Mouse (Mus musculus): Measurements from ENCODE around the gene 2610028H24Rik. TPM values are rescaled to one million over a fixed set of nuclear protein-coding genes. Genes with fewer than 3 reads are reported as not detected.

The 2610028H24Rik gene
- total and polyA plus RNA-seq, 2 experiments from 2014 or later: not detected

GRCm38 (mm10) chr10:76496366-76496765 lies 47.5 kb downstream of the 2610028H24Rik start:
- DNase-seq (ENCODE audit: low spot score): no peak
- TF ChIP-seq CTCF (IDR thresholded peaks at IDR 0.05): no peak

DNA sequence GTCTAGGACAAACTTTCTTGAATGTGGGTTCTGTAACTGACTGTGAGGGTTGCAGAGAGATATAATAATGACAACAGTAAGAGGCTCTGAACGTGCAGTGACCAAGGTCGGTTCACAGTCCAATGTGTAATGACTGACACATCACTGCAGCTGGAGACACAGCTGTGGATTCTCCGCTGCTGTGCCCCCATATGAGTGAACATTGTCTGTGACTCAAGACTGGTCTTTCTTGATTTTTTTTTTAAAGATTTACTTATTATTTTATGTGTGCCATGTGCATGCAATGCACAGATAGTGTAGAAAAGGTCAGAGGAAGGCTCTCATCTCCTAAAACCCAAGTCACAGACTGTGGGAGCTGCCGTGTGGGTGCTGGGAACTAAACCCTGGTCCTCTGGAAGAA lies 48.6 kb downstream of the 2610028H24Rik start:
- no peaks in the 10 kb centered on the region for H3K9me3 ChIP-seq (ENCODE audit: low read length)
- H3K27ac ChIP-seq (ENCODE audit: low read depth, low read length): no peak overlapping the region
- H3K9ac ChIP-seq (replicated peaks; ENCODE audit: low read length, poor library complexity, severe bottlenecking): no peak overlapping the region
- no peaks in the 10 kb centered on the region for H3K4me1 ChIP-seq (ENCODE audit: insufficient read depth, low read length)
- H3K4me2 ChIP-seq (ENCODE audit: low read depth, low read length, poor library complexity, severe bottlenecking): no peak overlapping the region
- WGBS: 98% methylated on average over 4 of the region's 4 CpGs
- DNase-seq (ENCODE audit: low spot score) (no peak), ATAC-seq (ENCODE audit: low FRiP score) (no peak)
- no peak overlapping the region for H3K4me3 ChIP-seq (ENCODE audit: low read depth, low read length)
- H3K27me3 ChIP-seq (ENCODE audit: insufficient read depth, low read length): no peaks in the 10 kb centered on the region
- TF ChIP-seq CTCF (IDR thresholded peaks at IDR 0.05): no peak
- H3K36me3 ChIP-seq (ENCODE audit: insufficient read depth, low read length): peaks cover 75% of the 10 kb centered on the region

More at GRCm38 (mm10) chr10:76496366-76496765, 47.5 kb downstream of the 2610028H24Rik start:
- Histone ChIP-seq H3K4me2 (ENCODE audit: low read depth, low read length, poor library complexity, severe bottlenecking) (no peak overlapping the region), H3K27ac (ENCODE audit: low read depth, low read length) (no peak overlapping the region), H3K9me3 (ENCODE audit: low read length) (no peaks in the 10 kb centered on the region), H3K27me3 (ENCODE audit: insufficient read depth, low read length) (no peaks in the 10 kb centered on the region), H3K9ac (replicated peaks; ENCODE audit: low read length, poor library complexity, severe bottlenecking) (no peak overlapping the region), H3K4me1 (ENCODE audit: insufficient read depth, low read length) (no peaks in the 10 kb centered on the region), H3K4me3 (ENCODE audit: low read depth, low read length) (no peak overlapping the region), H3K36me3 (ENCODE audit: insufficient read depth, low read length) (peaks cover 71% of the 10 kb centered on the region)
- no peak for ATAC-seq (ENCODE audit: low FRiP score)
- WGBS: 95% methylated on average over 7 of the region's 7 CpGs

DNA sequence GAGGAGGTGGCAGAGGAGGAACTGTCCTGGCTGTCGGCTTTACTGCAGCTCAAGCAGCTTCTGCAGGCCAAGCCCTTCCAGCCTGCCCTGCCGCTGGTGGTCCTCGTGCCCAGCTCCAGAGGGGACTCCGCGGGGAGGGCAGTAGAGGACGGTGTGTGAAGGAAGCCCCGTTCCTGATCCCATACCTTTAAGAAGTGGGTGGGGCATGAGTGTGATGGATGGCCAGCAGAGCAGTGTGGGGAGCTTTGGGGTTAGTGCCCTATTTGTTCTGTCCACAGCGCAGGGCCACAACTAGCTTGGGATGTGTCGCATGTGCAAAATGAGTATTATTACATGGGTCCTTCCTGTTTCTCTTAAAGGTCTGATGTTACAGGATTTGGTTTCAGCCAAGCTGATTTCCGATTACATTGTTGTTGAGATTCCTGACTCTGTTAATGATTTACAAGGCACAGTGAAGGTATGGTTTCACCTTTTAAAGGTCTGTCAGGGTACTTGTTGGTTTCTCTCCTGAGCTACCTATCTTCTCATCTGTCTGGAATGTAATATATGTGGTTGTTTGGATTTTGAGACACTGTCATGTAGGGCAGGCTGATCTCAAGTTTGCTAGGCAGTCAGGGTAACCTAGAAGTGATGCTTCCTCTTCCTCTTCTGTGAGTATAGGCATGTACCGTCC lies 55.5 kb downstream of the 2610028H24Rik start:
- Histone ChIP-seq H3K4me2 (ENCODE audit: low read depth, low read length, poor library complexity, severe bottlenecking) (no peak overlapping the region), H3K27ac (ENCODE audit: low read depth, low read length) (no peak overlapping the region), H3K27me3 (ENCODE audit: insufficient read depth, low read length) (no peaks in the 10 kb centered on the region), H3K9ac (replicated peaks; ENCODE audit: low read length, poor library complexity, severe bottlenecking) (no peak overlapping the region), H3K9me3 (ENCODE audit: low read length) (no peaks in the 10 kb centered on the region), H3K36me3 (ENCODE audit: insufficient read depth, low read length) (peaks cover 78% of the 10 kb centered on the region), H3K4me1 (ENCODE audit: insufficient read depth, low read length) (no peaks in the 10 kb centered on the region), H3K4me3 (ENCODE audit: low read depth, low read length) (no peak overlapping the region)
- 90% methylated on average over 11 of the region's 11 CpGs for WGBS
- ATAC-seq (ENCODE audit: low FRiP score): no peak
- DNase-seq (ENCODE audit: low spot score): no peak
- no peak for TF ChIP-seq CTCF (IDR thresholded peaks at IDR 0.05)

DNA sequence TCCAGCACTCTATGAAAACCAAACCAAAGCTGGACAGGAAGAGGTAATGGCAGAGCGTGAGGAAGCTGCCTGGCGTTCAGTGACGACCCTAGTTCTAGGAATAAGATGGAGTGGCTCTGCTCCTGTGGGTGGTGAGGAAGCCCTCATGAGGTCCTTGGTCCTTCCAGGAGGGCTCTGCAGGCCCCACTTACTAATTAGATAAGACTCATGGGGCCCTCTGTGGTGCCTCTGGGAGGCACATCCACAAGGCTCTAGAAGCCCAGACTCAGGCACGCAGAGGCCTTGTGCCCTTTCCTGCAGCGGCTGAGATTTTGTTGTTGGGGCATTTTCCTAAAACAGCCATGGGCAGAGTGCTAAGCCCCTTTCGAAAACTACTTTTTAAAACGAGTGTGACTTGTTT lies 57.0 kb downstream of the 2610028H24Rik start:
- no peak overlapping the region for H3K4me2 ChIP-seq (ENCODE audit: low read depth, low read length, poor library complexity, severe bottlenecking)
- H3K36me3 ChIP-seq (ENCODE audit: insufficient read depth, low read length): peaks cover 75% of the 10 kb centered on the region
- H3K27ac ChIP-seq (ENCODE audit: low read depth, low read length): no peak overlapping the region
- no peaks in the 10 kb centered on the region for H3K9me3 ChIP-seq (ENCODE audit: low read length)
- no peaks in the 10 kb centered on the region for H3K4me1 ChIP-seq (ENCODE audit: insufficient read depth, low read length)
- no peak for TF ChIP-seq CTCF (IDR thresholded peaks at IDR 0.05)
- DNase-seq (ENCODE audit: low spot score) (no peak), ATAC-seq (ENCODE audit: low FRiP score) (no peak)
- no peaks in the 10 kb centered on the region for H3K27me3 ChIP-seq (ENCODE audit: insufficient read depth, low read length)
- no peak overlapping the region for H3K4me3 ChIP-seq (ENCODE audit: low read depth, low read length)
- no peak overlapping the region for H3K9ac ChIP-seq (replicated peaks; ENCODE audit: low read length, poor library complexity, severe bottlenecking)
- 96% methylated on average over 7 of the region's 7 CpGs for WGBS

Other genes with a start within 250 kb of the 2610028H24Rik start
- gene Prmt2, start 211.2 kb upstream of the 2610028H24Rik start, total RNA-seq (2014; rRNA removed): 173 and 174 TPM in 2 replicates
- 326 and 342 TPM in 2 replicates for gene Prmt2, start 211.2 kb upstream of the 2610028H24Rik start, polyA plus RNA-seq (2015; fragmentation: Nextera tagmentation; extraction: Ambion mirVana)
- gene S100b, start 195.2 kb upstream of the 2610028H24Rik start, total RNA-seq (2014; rRNA removed): 8.9 and 12.9 TPM in 2 replicates
- 7.7 and 8.8 TPM in 2 replicates for gene S100b, start 195.2 kb upstream of the 2610028H24Rik start, polyA plus RNA-seq (2015; fragmentation: Nextera tagmentation; extraction: Ambion mirVana)
- gene Dip2a, start 103.8 kb upstream of the 2610028H24Rik start, total RNA-seq (2014; rRNA removed): 57.0 and 60.7 TPM in 2 replicates
- gene Dip2a, start 103.8 kb upstream of the 2610028H24Rik start, polyA plus RNA-seq (2015; fragmentation: Nextera tagmentation; extraction: Ambion mirVana): 11.5 and 12.9 TPM in 2 replicates
- not detected in 2 replicates for gene AC141477.1, start 8.6 kb upstream of the 2610028H24Rik start, total RNA-seq (2014; rRNA removed)
- gene AC141477.1, start 8.6 kb upstream of the 2610028H24Rik start, polyA plus RNA-seq (2015; fragmentation: Nextera tagmentation; extraction: Ambion mirVana): not detected in 2 replicates
- 12.8 and 14.5 TPM in 2 replicates for gene Pcnt, start 6.3 kb upstream of the 2610028H24Rik start, total RNA-seq (2014; rRNA removed)
- 3.4 and 3.9 TPM in 2 replicates for gene Pcnt, start 6.3 kb upstream of the 2610028H24Rik start, polyA plus RNA-seq (2015; fragmentation: Nextera tagmentation; extraction: Ambion mirVana)
- gene Mcm3ap, start 19.8 kb downstream of the 2610028H24Rik start, total RNA-seq (2014; rRNA removed): 35.6 and 45.3 TPM in 2 replicates
- 56.0 and 66.4 TPM in 2 replicates for gene Mcm3ap, start 19.8 kb downstream of the 2610028H24Rik start, polyA plus RNA-seq (2015; fragmentation: Nextera tagmentation; extraction: Ambion mirVana)
- 5.8 and 7.3 TPM in 2 replicates for gene Ybey, start 20.0 kb downstream of the 2610028H24Rik start, total RNA-seq (2014; rRNA removed)
- 4.1 and 4.5 TPM in 2 replicates for gene Ybey, start 20.0 kb downstream of the 2610028H24Rik start, polyA plus RNA-seq (2015; fragmentation: Nextera tagmentation; extraction: Ambion mirVana)
- gene Lss, start 82.5 kb downstream of the 2610028H24Rik start, total RNA-seq (2014; rRNA removed): 51.8 and 61.2 TPM in 2 replicates
- 26.4 and 28.4 TPM in 2 replicates for gene Lss, start 82.5 kb downstream of the 2610028H24Rik start, polyA plus RNA-seq (2015; fragmentation: Nextera tagmentation; extraction: Ambion mirVana)
- gene Spatc1l, start 113.2 kb downstream of the 2610028H24Rik start, total RNA-seq (2014; rRNA removed): not detected in 2 replicates
- not detected in 2 replicates for gene Spatc1l, start 113.2 kb downstream of the 2610028H24Rik start, polyA plus RNA-seq (2015; fragmentation: Nextera tagmentation; extraction: Ambion mirVana)
- gene Ftcd, start 126.6 kb downstream of the 2610028H24Rik start, total RNA-seq (2014; rRNA removed): 0.33 TPM in 1 of 2 replicates, not detected in the other
- gene Ftcd, start 126.6 kb downstream of the 2610028H24Rik start, polyA plus RNA-seq (2015; fragmentation: Nextera tagmentation; extraction: Ambion mirVana): 0.07 and 0.09 TPM in 2 replicates
- 31.5 and 32.6 TPM in 2 replicates for gene Col6a2, start 174.5 kb downstream of the 2610028H24Rik start, total RNA-seq (2014; rRNA removed)
- gene Col6a2, start 174.5 kb downstream of the 2610028H24Rik start, polyA plus RNA-seq (2015; fragmentation: Nextera tagmentation; extraction: Ambion mirVana): 18.4 and 19.1 TPM in 2 replicates